Mouse (Mus musculus) limb, embryonic 14.5 days (tissue): ENCODE results near the gene Irf2. TPM values are rescaled to one million over a fixed set of nuclear protein-coding genes. Genes with fewer than 3 reads are reported as not detected.

ENCODE experiments used
- ATAC-seq: fragments of 200-750 bp; cut with Nextera tagmentation; 2 replicates; pipeline ENCODE4 v1.8.0; 2017; ENCODE audit warnings: low read depth, moderate number of reproducible peaks, moderate TSS enrichment; ENCODE audit not compliant: low FRiP score
- DNase-seq: peaks from one replicate; pipeline ENCODE4 v3.0.0-alpha.2; 2015; ENCODE audit warnings: low spot score
- H3K27ac ChIP-seq: fragments of 300-500 bp; sonication (generic); replicated peaks from 2 replicates; pipeline ENCODE4 v1.5.1; 2014; ENCODE audit warnings: low read depth, mild to moderate bottlenecking, low read length, moderate library complexity, mixed read lengths
- H3K27me3 ChIP-seq: fragments of 300-500 bp; sonication (generic); 2 replicates; pipeline ENCODE4 v1.6.1; 2014; ENCODE audit warnings: low read length, mixed read lengths; ENCODE audit not compliant: control insufficient read depth, insufficient read depth
- H3K36me3 ChIP-seq: fragments of 300-500 bp; sonication (generic); 2 replicates; pipeline ENCODE4 v1.6.1; 2014; ENCODE audit warnings: mild to moderate bottlenecking, low read length, moderate library complexity, mixed read lengths; ENCODE audit not compliant: control insufficient read depth, insufficient read depth
- H3K4me1 ChIP-seq: fragments of 300-500 bp; sonication (generic); 2 replicates; pipeline ENCODE4 v1.6.1; 2014; ENCODE audit warnings: antibody characterized with exemption, low read length, mixed read lengths; ENCODE audit not compliant: control insufficient read depth, insufficient read depth
- H3K4me2 ChIP-seq: fragments of 300-500 bp; sonication (generic); replicated peaks from 2 replicates; pipeline ENCODE4 v1.6.1; 2014; ENCODE audit warnings: low read depth, mild to moderate bottlenecking, low read length, moderate library complexity; ENCODE audit not compliant: severe bottlenecking
- H3K4me3 ChIP-seq: fragments of 300-500 bp; sonication (generic); replicated peaks from 2 replicates; pipeline ENCODE4 v1.5.1; 2014; ENCODE audit warnings: low read length
- H3K9ac ChIP-seq: fragments of 300-500 bp; sonication (generic); 2 replicates; pipeline ENCODE4 v1.6.1; 2014; ENCODE audit warnings: mild to moderate bottlenecking, low read depth, low read length, moderate library complexity; ENCODE audit not compliant: severe bottlenecking
- H3K9me3 ChIP-seq: fragments of 300-500 bp; sonication (generic); 2 replicates; pipeline ENCODE4 v1.6.1; 2016; ENCODE audit warnings: low read length; ENCODE audit not compliant: control insufficient read depth
- POLR2A ChIP-seq: fragments of 200-500 bp; IDR thresholded peaks from 2 replicates; pipeline ENCODE4 v1.8.0; 2012; ENCODE audit warnings: inconsistent platforms, mild to moderate bottlenecking, moderate library complexity, borderline replicate concordance; ENCODE audit not compliant: insufficient read depth, insufficient read length; ENCODE audit errors: extremely low read depth
- WGBS: fragments of 180-500 bp; shearing (Covaris S2); extraction: QIAGEN DNeasy Blood & Tissue Kit; methylation state at CpG from one replicate; pipeline ENCODE4 v1.1.7; 2014; 5-methylcytosine and 5-hydroxymethylcytosine counted together
- polyA plus RNA-seq, 2 experiments: library from polyadenylated mRNA; depleted of rRNA in 1 of 2; stranded (reverse) in 1 of 2; unstranded in 1 of 2; fragments of >200 nt; fragmentation: Nextera tagmentation in 1 of 2; extraction: Ambion mirVana in 1 of 2; gene quantifications; 2 replicates each; pipeline versions ENCODE4 v1.2.1 to v1.2.3; 2012 to 2014

The Irf2 gene
- polyA plus RNA-seq, 2 experiments: 15.1 to 16.8 TPM

GRCm38 (mm10) chr8:46777760-46778460 lies 38.4 kb downstream of the Irf2 start:
- Histone ChIP-seq H3K9me3 (no peaks in the 10 kb centered on the region), H3K4me2 (no peak overlapping the region), H3K4me1 (no peaks in the 10 kb centered on the region), H3K27me3 (no peaks in the 10 kb centered on the region), H3K9ac (no peak overlapping the region), H3K4me3 (no peak overlapping the region), H3K27ac (no peak overlapping the region), H3K36me3 (no peaks in the 10 kb centered on the region; the same call in 1 of the 2 replicates)
- no peak for DNase-seq
- WGBS: 86% methylated on average over 10 of the region's 10 CpGs
- TF ChIP-seq POLR2A: no peak
- ATAC-seq: no peak

GRCm38 (mm10) chr8:46781067-46781657 lies 41.6 kb downstream of the Irf2 start:
- no peaks in the 10 kb centered on the region for H3K9me3 ChIP-seq
- TF ChIP-seq POLR2A: no peak
- DNase-seq (no peak), ATAC-seq (no peak)
- no peak overlapping the region for H3K27ac ChIP-seq
- no peak overlapping the region for H3K4me3 ChIP-seq
- no peak overlapping the region for H3K9ac ChIP-seq
- H3K4me2 ChIP-seq: no peak overlapping the region
- H3K4me1 ChIP-seq: no peaks in the 10 kb centered on the region
- no peaks in the 10 kb centered on the region for H3K27me3 ChIP-seq
- 73% methylated on average over 6 of the region's 6 CpGs for WGBS
- H3K36me3 ChIP-seq: no peaks in the 10 kb centered on the region

GRCm38 (mm10) chr8:46782254-46782653 lies 42.7 kb downstream of the Irf2 start:
- no peaks in the 10 kb centered on the region for H3K9me3 ChIP-seq

DNA sequence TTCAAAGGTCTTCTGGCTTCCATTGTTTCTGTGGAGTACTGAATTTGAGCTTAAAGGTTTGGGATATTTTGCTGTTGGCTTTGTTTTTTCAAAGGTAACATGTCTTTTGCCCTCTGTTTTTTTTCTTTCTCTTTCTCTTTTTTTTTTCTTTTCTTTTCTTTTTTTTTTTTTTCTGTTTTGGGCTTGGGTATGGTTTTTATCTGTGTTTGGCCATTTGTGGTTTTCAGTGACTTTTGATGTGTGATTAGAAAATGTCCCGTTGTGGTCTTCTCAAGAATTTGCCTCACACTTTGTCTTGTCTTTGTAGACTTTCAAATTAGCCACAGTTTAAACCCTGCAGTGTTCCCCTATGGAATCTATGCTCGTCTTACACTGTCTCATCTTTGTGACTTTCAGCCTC lies 45.5 kb downstream of the Irf2 start:
- Histone ChIP-seq H3K4me2 (no peak overlapping the region), H3K4me1 (no peaks in the 10 kb centered on the region), H3K9me3 (no peaks in the 10 kb centered on the region), H3K36me3 (no peaks in the 10 kb centered on the region; the same call in 1 of the 2 replicates), H3K9ac (no peak overlapping the region), H3K27ac (no peak overlapping the region), H3K4me3 (no peak overlapping the region), H3K27me3 (no peaks in the 10 kb centered on the region)
- TF ChIP-seq POLR2A: no peak
- DNase-seq (no peak), ATAC-seq (no peak)
- WGBS: 59% methylated on average over 2 of the region's 2 CpGs

More at GRCm38 (mm10) chr8:46782254-46782653, 42.7 kb downstream of the Irf2 start:
- no peaks in the 10 kb centered on the region for H3K36me3 ChIP-seq
- WGBS: 93% methylated on average over 5 of the region's 5 CpGs
- no peaks in the 10 kb centered on the region for H3K27me3 ChIP-seq
- H3K4me3 ChIP-seq: no peak overlapping the region
- ATAC-seq (no peak), DNase-seq (no peak)
- H3K4me1 ChIP-seq: no peaks in the 10 kb centered on the region
- H3K9ac ChIP-seq: no peak overlapping the region
- TF ChIP-seq POLR2A: no peak
- H3K4me2 ChIP-seq: no peak overlapping the region
- no peak overlapping the region for H3K27ac ChIP-seq

DNA sequence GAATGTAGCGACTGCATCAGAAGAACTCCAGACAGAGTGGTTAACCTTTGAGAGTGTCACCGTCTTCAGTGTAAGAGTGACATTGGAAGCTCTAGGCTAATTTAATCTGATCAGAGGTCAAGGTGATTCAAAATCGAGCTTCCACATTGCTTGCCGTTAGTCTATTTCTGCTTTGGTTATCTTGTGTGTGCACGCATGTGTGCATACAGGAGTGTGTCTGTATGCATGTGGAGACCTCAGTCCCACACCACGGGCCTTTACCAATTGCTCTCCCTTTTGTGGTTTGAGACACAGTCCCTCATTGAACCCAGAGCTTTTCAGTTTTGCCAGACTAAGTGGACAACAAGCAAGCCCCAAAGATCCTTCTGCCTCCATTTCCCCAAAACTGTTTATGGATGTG lies 46.4 kb downstream of the Irf2 start:
- Histone ChIP-seq H3K4me2 (no peak overlapping the region), H3K9ac (no peak overlapping the region), H3K4me3 (no peak overlapping the region), H3K27me3 (no peaks in the 10 kb centered on the region), H3K36me3 (no peaks in the 10 kb centered on the region; the same call in 1 of the 2 replicates), H3K9me3 (no peaks in the 10 kb centered on the region), H3K4me1 (no peaks in the 10 kb centered on the region), H3K27ac (no peak overlapping the region)
- TF ChIP-seq POLR2A: no peak
- WGBS: 78% methylated on average over 6 of the region's 6 CpGs
- no peak for DNase-seq
- ATAC-seq: no peak
